Mouse (Mus musculus): Measurements from ENCODE around the gene Slc24a1. TPM values are rescaled to one million over a fixed set of nuclear protein-coding genes. Genes with fewer than 3 reads are reported as not detected.

Slc24a1 gene
- polyA plus RNA-seq, 1 experiment = not detected

GRCm38 (mm10) chr9:64941650-64942049 lies 9.8 kb downstream of the Slc24a1 start:
- Histone ChIP-seq H3ac (ENCODE audit: control insufficient read depth, insufficient read length, low read depth) (no peak overlapping the region), H3K79me3 (ENCODE audit: low read depth) (no peaks in the 10 kb centered on the region), H3K27me3 (ENCODE audit: control insufficient read depth, insufficient read depth, insufficient read length) (peaks cover 52% of the 10 kb centered on the region), H3K4me3 (ENCODE audit: insufficient read depth, poor library complexity, severe bottlenecking) (no peak overlapping the region), H3K79me2 (ENCODE audit: control insufficient read depth, insufficient read depth) (no peaks in the 10 kb centered on the region), H3K36me3 (ENCODE audit: control insufficient read depth, insufficient read depth) (no peaks in the 10 kb centered on the region)
- TF ChIP-seq MYOG (IDR thresholded peaks at IDR 0.05; ENCODE audit: control insufficient read depth, extremely low read depth, insufficient read length) (no peak), CTCF (IDR thresholded peaks at IDR 0.05; ENCODE audit: control insufficient read depth, insufficient read depth, insufficient read length) (no peak), MAX (IDR thresholded peaks at IDR 0.05) (no peak), FOSL1 (IDR thresholded peaks at IDR 0.05; ENCODE audit: insufficient read depth, low read length, poor library complexity, severe bottlenecking) (no peak), MYOD1 (IDR thresholded peaks at IDR 0.05; ENCODE audit: control insufficient read depth, insufficient read length, low read depth) (no peak), USF1 (IDR thresholded peaks at IDR 0.05; ENCODE audit: low read depth) (no peak)

- TF ChIP-seq CEBPB (IDR thresholded peaks at IDR 0.05; ENCODE audit: low read depth) = no peak
- TF ChIP-seq FOSL1 (IDR thresholded peaks at IDR 0.05; ENCODE audit: insufficient read depth, low read length, poor library complexity, severe bottlenecking) = no peak
- no peak for TF ChIP-seq MYOG (IDR thresholded peaks at IDR 0.05; ENCODE audit: control insufficient read depth, extremely low read depth, insufficient read length)
- no peak for TF ChIP-seq CTCF (IDR thresholded peaks at IDR 0.05; ENCODE audit: control insufficient read depth, insufficient read depth, insufficient read length)
- peaks cover 46% of the 10 kb centered on the region for H3K27me3 ChIP-seq (ENCODE audit: control insufficient read depth, insufficient read depth, insufficient read length)
Measured at GRCm38 (mm10) chr9:64940731-64941346, 10.6 kb downstream of the Slc24a1 start.

GRCm38 (mm10) chr9:64939790-64940189 lies 11.6 kb downstream of the Slc24a1 start:
- TF ChIP-seq MYOG (IDR thresholded peaks at IDR 0.05; ENCODE audit: control insufficient read depth, extremely low read depth, insufficient read length) (no peak), MYOD1 (IDR thresholded peaks at IDR 0.05; ENCODE audit: control insufficient read depth, insufficient read length, low read depth) (no peak), CEBPB (IDR thresholded peaks at IDR 0.05; ENCODE audit: low read depth) (no peak), CTCF (IDR thresholded peaks at IDR 0.05; ENCODE audit: control insufficient read depth, insufficient read depth, insufficient read length) (no peak), USF1 (IDR thresholded peaks at IDR 0.05; ENCODE audit: low read depth) (no peak)
- no peaks in the 10 kb centered on the region for H3K79me2 ChIP-seq (ENCODE audit: control insufficient read depth, insufficient read depth)
- no peak overlapping the region for H3K4me3 ChIP-seq (ENCODE audit: insufficient read depth, poor library complexity, severe bottlenecking)
- no peak overlapping the region for H3ac ChIP-seq (ENCODE audit: control insufficient read depth, insufficient read length, low read depth)
- no peaks in the 10 kb centered on the region for H3K79me3 ChIP-seq (ENCODE audit: low read depth)
- no peaks in the 10 kb centered on the region for H3K36me3 ChIP-seq (ENCODE audit: control insufficient read depth, insufficient read depth)
- H3K27me3 ChIP-seq (ENCODE audit: control insufficient read depth, insufficient read depth, insufficient read length) = peaks cover 39% of the 10 kb centered on the region

More at GRCm38 (mm10) chr9:64940731-64941346, 10.6 kb downstream of the Slc24a1 start:
- no peak overlapping the region for H3K4me3 ChIP-seq (ENCODE audit: insufficient read depth, poor library complexity, severe bottlenecking)
- no peak overlapping the region for H3ac ChIP-seq (ENCODE audit: control insufficient read depth, insufficient read length, low read depth)
- no peaks in the 10 kb centered on the region for H3K79me2 ChIP-seq (ENCODE audit: control insufficient read depth, insufficient read depth)
- H3K36me3 ChIP-seq (ENCODE audit: control insufficient read depth, insufficient read depth) = no peaks in the 10 kb centered on the region
- no peaks in the 10 kb centered on the region for H3K79me3 ChIP-seq (ENCODE audit: low read depth)

- TF ChIP-seq MYOG (IDR thresholded peaks at IDR 0.05; ENCODE audit: control insufficient read depth, extremely low read depth, insufficient read length) (no peak), CTCF (IDR thresholded peaks at IDR 0.05; ENCODE audit: control insufficient read depth, insufficient read depth, insufficient read length) (no peak), USF1 (IDR thresholded peaks at IDR 0.05; ENCODE audit: low read depth) (no peak), FOSL1 (IDR thresholded peaks at IDR 0.05; ENCODE audit: insufficient read depth, low read length, poor library complexity, severe bottlenecking) (no peak), CEBPB (IDR thresholded peaks at IDR 0.05; ENCODE audit: low read depth) (no peak), MAX (IDR thresholded peaks at IDR 0.05) (no peak), MYOD1 (IDR thresholded peaks at IDR 0.05; ENCODE audit: control insufficient read depth, insufficient read length, low read depth) (no peak)
- Histone ChIP-seq H3K4me3 (ENCODE audit: insufficient read depth, poor library complexity, severe bottlenecking) (no peak overlapping the region), H3K36me3 (ENCODE audit: control insufficient read depth, insufficient read depth) (no peaks in the 10 kb centered on the region), H3ac (ENCODE audit: control insufficient read depth, insufficient read length, low read depth) (no peak overlapping the region), H3K79me2 (ENCODE audit: control insufficient read depth, insufficient read depth) (no peaks in the 10 kb centered on the region), H3K27me3 (ENCODE audit: control insufficient read depth, insufficient read depth, insufficient read length) (peaks cover 38% of the 10 kb centered on the region), H3K79me3 (ENCODE audit: low read depth) (no peaks in the 10 kb centered on the region)
Measured at GRCm38 (mm10) chr9:64939281-64939680, 12.1 kb downstream of the Slc24a1 start.

- Histone ChIP-seq H3ac (ENCODE audit: control insufficient read depth, insufficient read length, low read depth) (no peak overlapping the region), H3K4me3 (ENCODE audit: insufficient read depth, poor library complexity, severe bottlenecking) (no peak overlapping the region), H3K79me2 (ENCODE audit: control insufficient read depth, insufficient read depth) (no peaks in the 10 kb centered on the region), H3K36me3 (ENCODE audit: control insufficient read depth, insufficient read depth) (no peaks in the 10 kb centered on the region), H3K27me3 (ENCODE audit: control insufficient read depth, insufficient read depth, insufficient read length) (peaks cover 32% of the 10 kb centered on the region), H3K79me3 (ENCODE audit: low read depth) (no peaks in the 10 kb centered on the region)
- TF ChIP-seq MAX (IDR thresholded peaks at IDR 0.05) (no peak), MYOD1 (IDR thresholded peaks at IDR 0.05; ENCODE audit: control insufficient read depth, insufficient read length, low read depth) (no peak), CEBPB (IDR thresholded peaks at IDR 0.05; ENCODE audit: low read depth) (no peak), CTCF (IDR thresholded peaks at IDR 0.05; ENCODE audit: control insufficient read depth, insufficient read depth, insufficient read length) (no peak), FOSL1 (IDR thresholded peaks at IDR 0.05; ENCODE audit: insufficient read depth, low read length, poor library complexity, severe bottlenecking) (no peak)
Measured at GRCm38 (mm10) chr9:64938535-64938934, 12.9 kb downstream of the Slc24a1 start.

- Histone ChIP-seq H3K36me3 (ENCODE audit: control insufficient read depth, insufficient read depth) (no peaks in the 10 kb centered on the region), H3K79me3 (ENCODE audit: low read depth) (no peaks in the 10 kb centered on the region), H3K4me3 (ENCODE audit: insufficient read depth, poor library complexity, severe bottlenecking) (no peak overlapping the region), H3K79me2 (ENCODE audit: control insufficient read depth, insufficient read depth) (no peaks in the 10 kb centered on the region), H3ac (ENCODE audit: control insufficient read depth, insufficient read length, low read depth) (no peak overlapping the region), H3K27me3 (ENCODE audit: control insufficient read depth, insufficient read depth, insufficient read length) (peaks cover 24% of the 10 kb centered on the region)
- TF ChIP-seq MYOD1 (IDR thresholded peaks at IDR 0.05; ENCODE audit: control insufficient read depth, insufficient read length, low read depth) (no peak), FOSL1 (IDR thresholded peaks at IDR 0.05; ENCODE audit: insufficient read depth, low read length, poor library complexity, severe bottlenecking) (no peak), CTCF (IDR thresholded peaks at IDR 0.05; ENCODE audit: control insufficient read depth, insufficient read depth, insufficient read length) (no peak)
Measured at GRCm38 (mm10) chr9:64937491-64937890, 13.9 kb downstream of the Slc24a1 start.

All from C2C12 (cell line).